Mouse (Mus musculus) G1E (cell line): ENCODE data around the gene 4930407I10Rik.

Source experiments
- GATA1 ChIP-seq: IDR thresholded peaks from 2 replicates; pipeline ENCODE4 v1.6.1; 2012; ENCODE audit warnings: borderline replicate concordance, low read length, inconsistent platforms, mixed read lengths
- TAL1 ChIP-seq: conservative IDR thresholded peaks from 2 replicates; pipeline ENCODE4 v1.6.1; 2012; ENCODE audit warnings: low read depth, low read length, inconsistent platforms, mixed read lengths

- no peak for TF ChIP-seq GATA1
- TF ChIP-seq TAL1, result no peak
Measured at GRCm38 (mm10) chr15:82011947-82012346, 47.0 kb upstream of the 4930407I10Rik start.
